Mouse (Mus musculus) spleen, postnatal 14 days (tissue): ENCODE data around the gene Gpn3.
A peak's percentile ranks its signal among the peaks of the same experiment; 100 is the strongest.
"Not testable (repeated sequence)": the region's sequence is repeated elsewhere in the genome, so short reads cannot be mapped to it uniquely, and the experiment has no call there.

ENCODE experiments used
- DNase-seq, 2 experiments: peaks; one replicate each; pipeline ENCODE4 v3.0.0; 2021 to 2022; ENCODE audit warnings: low spot score in 2 of 2

Gene Gpn3

GRCm38 (mm10) chr5:122390006-122390405, 18.3 kb downstream of the Gpn3 start:
- no peak for DNase-seq

DNA sequence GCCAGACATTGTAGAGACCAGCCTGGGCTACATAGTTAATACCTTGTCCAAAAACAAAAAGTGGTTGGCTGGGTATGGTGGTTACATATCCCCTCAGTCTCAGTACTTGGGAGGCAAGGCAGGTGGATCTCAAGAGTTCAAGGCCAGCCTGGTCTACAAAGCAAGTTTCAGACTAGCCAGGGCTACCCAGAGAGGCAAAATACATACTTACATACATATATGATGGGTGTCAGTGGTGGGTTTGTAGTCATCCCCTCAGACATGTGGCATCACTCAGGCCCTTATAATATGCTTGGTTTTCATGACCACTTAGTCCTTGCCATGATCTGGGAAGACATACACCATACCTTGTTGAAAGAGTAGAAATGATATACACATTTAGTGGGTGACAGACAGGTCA, 19.0 kb downstream of the Gpn3 start:
- no peak for DNase-seq

GRCm38 (mm10) chr5:122391178-122391785, 19.6 kb downstream of the Gpn3 start:
- DNase-seq, result no peak

DNA sequence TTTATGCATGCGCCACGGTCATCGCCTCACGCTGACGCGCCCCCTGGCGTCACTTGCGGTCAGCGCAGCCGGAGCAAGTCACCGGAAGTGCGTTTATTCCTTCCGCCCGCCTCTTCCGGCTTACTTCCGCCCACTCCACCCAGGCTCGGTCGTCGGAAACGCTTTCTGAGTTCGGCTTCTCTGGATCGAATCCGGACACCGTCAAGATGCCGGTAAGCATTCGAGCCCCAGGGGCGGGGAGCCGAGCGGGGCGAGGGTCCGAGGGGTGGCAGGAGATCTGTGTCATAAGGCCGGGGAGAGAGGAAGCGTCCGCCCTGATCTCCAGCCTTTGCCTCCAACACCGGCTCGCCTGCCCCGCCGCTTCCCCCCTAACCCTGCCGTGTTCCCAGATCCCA, 20.1 kb downstream of the Gpn3 start, which contains the start of gene Arpc3:
TSS of gene Arpc3 (plus strand) at position 93 of the 395 bp plus-strand sequence.
- peak; percentile 84 to 92 for DNase-seq

GRCm38 (mm10) chr5:122392227-122393004, 20.7 kb downstream of the Gpn3 start:
- DNase-seq, result no peak

GRCm38 (mm10) chr5:122393887-122394286, 22.2 kb downstream of the Gpn3 start:
- DNase-seq, result peak; percentile 62 to 79

- no peak for DNase-seq
Measured at GRCm38 (mm10) chr5:122396791-122397190, 25.1 kb downstream of the Gpn3 start.

- DNase-seq, result no peak
Measured at GRCm38 (mm10) chr5:122397495-122397894, 25.8 kb downstream of the Gpn3 start.

- no peak for DNase-seq
Measured at GRCm38 (mm10) chr5:122399871-122400270, 28.2 kb downstream of the Gpn3 start.

DNA sequence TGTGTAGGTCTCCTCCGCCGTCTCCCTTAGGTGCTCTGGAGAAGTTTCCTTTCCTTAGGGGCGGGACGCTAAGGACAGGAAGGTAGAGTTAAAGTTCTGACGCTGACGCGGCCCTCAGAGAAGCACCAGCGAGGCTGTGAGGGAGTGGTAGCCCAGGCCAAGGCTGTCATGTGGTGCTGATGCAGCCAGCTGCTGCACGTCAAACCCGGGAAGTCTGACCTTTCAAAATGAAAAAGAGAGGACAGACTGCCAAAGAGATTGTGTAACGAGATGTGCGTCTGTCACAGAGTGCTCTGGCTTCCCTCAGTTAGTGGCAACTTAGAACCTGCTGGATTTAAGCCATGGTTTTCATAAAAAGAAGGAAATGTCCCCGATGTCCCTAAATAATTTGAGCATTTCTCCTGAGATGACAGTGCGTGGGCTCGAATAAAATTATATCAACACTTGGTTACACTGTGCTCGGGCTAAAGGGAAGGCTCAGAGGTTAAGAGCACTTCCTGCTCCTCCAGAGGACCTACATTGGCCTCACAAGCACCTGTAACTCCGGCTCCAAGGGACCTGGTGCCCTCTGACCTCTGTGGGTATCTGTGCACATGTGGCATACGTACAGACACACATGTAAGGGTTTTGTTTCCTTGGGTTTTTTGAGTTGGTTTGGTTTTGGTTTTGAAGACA, 29.1 kb downstream of the Gpn3 start:
- DNase-seq, result no peak

DNA sequence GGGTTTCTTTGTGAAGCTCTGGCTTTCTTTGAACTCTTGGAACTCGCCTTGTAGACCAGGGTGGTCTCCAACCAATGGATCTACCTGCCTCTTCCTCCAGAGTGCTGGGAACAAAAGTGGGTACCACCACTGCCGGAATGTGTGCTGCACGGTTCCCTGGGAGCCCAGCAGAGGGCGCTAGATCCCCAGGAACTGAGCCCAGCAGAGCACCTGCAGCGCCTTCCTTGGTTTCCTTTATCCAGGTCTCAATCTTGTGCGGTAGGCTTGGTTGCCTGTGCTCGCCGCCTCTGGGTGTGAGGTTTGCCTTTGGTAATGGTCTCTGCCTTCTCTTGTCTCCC, 29.6 kb downstream of the Gpn3 start:
- DNase-seq, result peak in 1 of 2 experiments; percentile 55

GRCm38 (mm10) chr5:122402160-122402559, 30.5 kb downstream of the Gpn3 start:
- DNase-seq, result no peak

DNA sequence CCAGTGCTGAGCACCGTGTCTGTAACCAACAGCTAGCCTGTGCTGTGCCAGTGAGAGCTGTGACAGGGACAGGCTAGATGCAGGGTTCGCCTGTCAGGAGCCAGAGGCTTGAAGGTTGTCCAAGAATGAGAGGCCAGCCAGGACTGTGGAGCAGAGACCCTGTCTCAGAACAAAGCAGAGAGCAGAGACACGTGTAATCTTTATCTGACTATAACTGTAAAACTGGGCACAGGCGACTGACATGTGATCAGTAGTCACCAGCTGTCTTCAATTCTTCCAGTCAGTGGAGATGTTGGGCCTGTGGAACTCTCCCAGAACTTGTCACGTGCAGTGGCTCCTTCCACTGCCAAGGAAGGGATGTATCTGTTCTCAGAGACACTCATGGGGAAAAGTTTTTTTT, 31.1 kb downstream of the Gpn3 start:
- DNase-seq, result no peak

DNA sequence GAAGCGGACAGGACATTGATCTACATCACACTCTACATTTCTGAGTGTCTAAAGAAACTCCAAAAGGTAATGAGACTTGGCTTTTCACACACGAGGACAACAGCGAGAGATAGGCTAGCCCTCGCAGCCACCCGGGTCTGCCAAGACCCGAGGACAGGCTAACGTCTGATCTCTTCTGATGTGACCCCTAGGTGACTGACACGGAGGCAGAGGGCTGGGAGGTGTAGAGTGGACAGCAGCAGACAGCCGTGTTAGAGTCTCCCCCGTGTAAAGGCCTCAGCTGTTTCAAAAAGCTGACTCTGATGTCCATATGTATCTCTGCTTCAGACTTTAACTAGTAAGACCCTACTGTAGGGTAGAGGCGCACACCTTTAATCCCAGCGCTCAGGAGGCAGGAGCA, 31.7 kb downstream of the Gpn3 start:
- DNase-seq, result no peak

DNA sequence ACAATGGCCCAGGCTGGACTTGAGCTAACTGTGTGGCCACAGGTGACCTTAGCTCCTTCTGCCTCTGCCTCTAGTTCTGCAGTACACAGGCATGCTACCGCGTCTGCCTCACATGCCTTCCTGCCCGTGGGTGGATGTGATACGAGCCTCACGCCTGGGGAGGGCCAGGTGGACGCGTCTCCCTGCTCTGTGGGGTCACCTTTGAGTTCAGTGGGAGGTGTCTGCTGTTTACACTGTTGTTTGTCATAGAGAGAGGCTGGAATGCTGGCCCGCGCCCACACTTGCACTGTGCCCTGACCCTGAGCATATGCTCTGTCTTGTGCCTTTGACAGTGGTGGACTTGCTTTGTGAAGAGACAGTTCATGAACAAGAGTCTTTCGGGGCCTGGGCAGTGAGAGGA, 33.9 kb downstream of the Gpn3 start:
- no peak for DNase-seq

DNA sequence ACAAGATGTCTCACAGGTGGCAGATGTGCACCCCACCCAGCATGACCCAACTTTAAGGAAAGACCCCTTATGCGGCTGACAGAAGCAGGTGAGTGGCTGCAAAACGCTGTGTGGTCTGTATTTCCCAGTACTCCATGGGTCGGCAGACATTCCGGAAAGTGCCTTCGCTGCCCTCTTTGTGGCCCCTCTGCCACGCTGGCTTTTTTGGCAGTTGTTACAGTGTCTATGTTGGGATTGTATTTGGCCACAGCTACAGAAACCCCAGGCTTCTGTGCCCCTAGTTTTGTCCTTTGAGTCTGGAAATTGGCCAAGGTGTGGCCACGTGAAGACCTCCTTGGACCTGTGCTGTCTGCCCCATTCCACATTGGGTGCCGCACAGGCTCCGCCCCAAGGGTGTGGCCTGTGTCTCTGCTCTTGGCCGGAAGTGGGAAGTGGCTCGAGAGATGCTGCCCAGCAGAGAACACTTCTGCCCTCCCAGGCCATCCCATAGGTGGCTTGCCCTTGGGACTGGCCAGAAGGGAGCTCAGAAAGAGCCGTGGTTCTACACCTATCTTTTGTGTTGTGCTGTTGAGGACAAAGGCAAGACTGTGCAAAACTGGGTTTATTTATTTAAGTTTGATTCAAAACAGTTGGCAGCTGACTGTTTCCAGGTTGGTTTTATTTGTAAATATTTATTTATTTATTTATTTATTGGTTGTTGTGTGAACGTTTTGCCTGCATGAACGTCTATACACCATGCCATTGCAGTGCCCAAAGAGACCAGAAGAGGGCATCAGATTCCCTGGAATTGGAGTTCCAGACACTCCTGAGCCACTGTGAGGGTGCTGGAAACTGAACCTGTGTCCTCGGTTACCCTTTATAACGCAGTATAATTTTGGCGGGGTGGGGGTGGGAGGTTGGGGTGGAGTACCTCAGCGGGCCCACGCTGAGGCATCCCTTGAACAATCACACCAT, 38.3 kb downstream of the Gpn3 start:
- DNase-seq, result no peak

DNA sequence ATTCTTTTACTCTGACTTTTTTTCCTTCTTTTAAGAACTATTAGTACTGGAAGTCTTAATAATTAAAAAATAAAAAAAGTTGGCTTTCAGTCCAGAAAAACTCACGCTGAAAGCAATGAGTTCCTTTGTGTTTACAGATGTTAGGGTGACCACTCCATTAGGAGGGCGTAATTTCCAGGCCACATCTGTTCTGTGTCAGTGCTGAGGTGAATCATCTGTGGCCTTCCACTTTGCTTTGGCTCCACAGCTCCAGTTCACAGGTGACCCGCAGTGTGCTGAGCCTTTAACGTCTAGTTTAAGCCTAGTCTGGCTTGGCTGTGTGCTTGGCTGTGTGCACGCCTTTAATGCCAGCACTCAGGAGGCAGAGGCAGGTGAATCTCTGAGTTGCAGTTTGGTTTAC, 40.2 kb downstream of the Gpn3 start:
- no peak for DNase-seq

DNA sequence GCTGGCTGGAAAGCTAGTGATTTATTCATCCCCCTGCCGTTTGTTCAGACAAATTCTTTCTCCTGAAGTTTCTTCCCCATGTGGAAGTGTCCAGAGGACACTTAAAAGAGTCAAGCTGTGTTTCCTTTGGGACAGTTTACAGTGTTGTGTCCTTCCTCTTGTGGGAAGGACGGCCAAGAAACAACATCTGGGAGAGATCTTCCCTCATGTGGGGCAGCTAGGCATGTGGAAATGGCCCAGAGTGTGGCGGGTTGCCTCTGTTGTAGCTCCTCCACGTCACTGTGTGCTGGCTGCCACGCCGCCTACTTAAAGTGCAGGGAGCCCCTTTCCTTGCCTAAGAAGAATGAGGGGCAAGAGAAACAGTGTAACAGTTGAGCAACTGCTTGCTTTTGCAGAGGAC, 41.1 kb downstream of the Gpn3 start:
- DNase-seq, result no peak

DNA sequence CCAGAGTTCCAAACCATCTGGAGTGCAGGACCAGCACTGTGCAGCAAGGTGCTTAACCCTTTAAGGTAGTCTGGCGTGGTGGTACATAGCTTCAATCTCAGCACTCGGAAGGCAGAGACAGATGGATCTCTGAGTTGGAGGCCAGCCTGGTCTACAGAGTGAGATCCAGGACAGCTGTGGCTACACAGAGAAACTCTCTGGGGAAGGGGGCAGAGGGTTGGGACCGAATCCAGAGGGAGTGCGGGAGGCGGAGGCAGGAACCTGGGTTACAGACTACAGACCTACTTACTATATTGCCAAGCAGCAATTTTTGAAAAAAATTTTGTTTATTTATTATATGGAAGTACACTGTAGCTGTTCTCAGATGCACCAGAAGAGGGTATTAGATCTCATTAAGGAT, 42.7 kb downstream of the Gpn3 start:
- DNase-seq, result no peak

DNA sequence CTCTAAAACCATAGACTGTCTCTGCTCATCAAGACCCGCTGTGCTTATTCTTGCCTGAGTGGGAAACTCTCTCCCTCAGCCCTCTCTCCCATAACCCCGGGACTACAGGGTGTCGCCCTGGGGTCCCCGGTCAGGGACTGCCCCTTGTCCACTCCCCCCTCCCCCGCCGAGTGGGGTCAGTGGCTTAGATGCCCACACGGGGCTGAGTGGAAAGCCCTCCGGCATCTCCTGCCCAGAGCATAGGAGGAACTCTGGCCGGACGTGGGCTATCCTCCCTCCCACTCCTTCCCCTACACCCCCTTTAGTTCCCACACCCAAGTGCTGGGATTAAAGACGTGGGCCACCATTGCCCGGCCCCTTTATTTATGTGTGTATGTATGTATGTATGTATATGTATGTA, 43.8 kb downstream of the Gpn3 start:
- DNase-seq, result no peak

DNA sequence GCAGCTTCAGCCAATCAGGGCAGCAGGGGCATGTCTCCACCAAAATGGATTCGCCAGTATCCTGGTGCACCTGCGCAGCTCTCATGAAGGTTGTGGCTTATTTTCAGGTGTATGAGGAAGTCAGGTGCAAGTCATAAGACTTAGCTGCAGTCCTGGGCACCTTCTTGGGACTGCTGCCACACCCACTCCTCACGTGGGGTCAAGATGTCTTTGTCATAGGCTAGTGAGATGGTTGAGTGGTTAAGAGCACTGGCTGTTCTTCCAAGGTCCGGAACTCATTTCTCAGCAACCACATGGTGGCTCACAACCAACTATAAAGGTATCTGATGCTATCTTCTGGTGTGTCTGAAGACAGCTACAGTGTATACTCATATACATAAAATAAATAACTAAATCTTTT, 49.0 kb downstream of the Gpn3 start:
- DNase-seq, result not testable (repeated sequence)
